Mouse (Mus musculus) small intestine, adult 2 months (tissue): Measurements from ENCODE around the gene Grm8.

ENCODE experiments used
- CTCF ChIP-seq: fragments of 200-500 bp; IDR thresholded peaks from 2 replicates; pipeline ENCODE4 v1.5.1; 2012; ENCODE audit warnings: low read depth, mild to moderate bottlenecking, control low read depth, inconsistent platforms, low read length, moderate library complexity, mixed read lengths; ENCODE audit not compliant: insufficient replicate concordance, insufficient read length; ENCODE audit errors: extremely low read depth
- POLR2A ChIP-seq: fragments of 200-500 bp; IDR thresholded peaks from 2 replicates; pipeline ENCODE4 v1.6.1; 2012; ENCODE audit warnings: low read depth, mild to moderate bottlenecking, control low read depth, inconsistent platforms, low read length, moderate library complexity

DNA sequence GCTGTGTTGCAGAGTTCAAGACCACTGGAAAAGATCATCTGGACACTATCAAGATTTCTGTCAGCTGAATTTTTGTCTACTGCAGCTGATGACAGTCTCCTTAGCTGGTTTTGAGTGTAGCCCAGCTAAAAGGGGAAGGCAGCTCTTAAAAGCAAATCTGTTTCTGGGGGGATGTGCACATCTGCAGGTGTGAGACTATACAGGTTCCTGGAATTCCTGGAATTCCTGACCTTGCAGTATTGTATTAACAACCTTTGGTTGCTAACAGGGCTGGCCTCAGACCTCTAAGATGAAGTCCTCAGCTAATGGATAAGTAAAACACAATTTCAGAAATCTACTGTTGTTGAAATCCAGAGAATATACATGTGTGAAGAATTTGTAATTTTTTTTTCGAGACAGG is 788.7 kb downstream of the Grm8 start:
- no peak for TF ChIP-seq POLR2A
- no peak for TF ChIP-seq CTCF
